Mouse (Mus musculus) CD4-positive, CD25-positive, alpha-beta regulatory T cell, adult 2 months (primary cell): ENCODE measurements around the gene Ahcyl1.

Experiments
- DNase-seq: peaks from one replicate; pipeline ENCODE4 v3.0.0-alpha.2; 2012; ENCODE audit warnings: low read depth, low spot score

Ahcyl1 gene

GRCm38 (mm10) chr3:107703675-107704370 lies 7.5 kb upstream of the Ahcyl1 start:
- DNase-seq = no peak

GRCm38 (mm10) chr3:107701767-107702394 lies 5.5 kb upstream of the Ahcyl1 start:
- DNase-seq = no peak

- DNase-seq = no peak
Observed at GRCm38 (mm10) chr3:107700625-107701024, 4.3 kb upstream of the Ahcyl1 start.

- no peak for DNase-seq
Observed at GRCm38 (mm10) chr3:107696910-107697309, 550 bp upstream of the Ahcyl1 start.

GRCm38 (mm10) chr3:107695219-107695947 lies 977 bp downstream of the Ahcyl1 start:
- DNase-seq = no peak

GRCm38 (mm10) chr3:107694256-107694900 lies 2.0 kb downstream of the Ahcyl1 start:
- no peak for DNase-seq

GRCm38 (mm10) chr3:107690366-107690765 lies 6.0 kb downstream of the Ahcyl1 start:
- DNase-seq = no peak

- DNase-seq = no peak
Observed at GRCm38 (mm10) chr3:107689245-107689644, 7.1 kb downstream of the Ahcyl1 start.

GRCm38 (mm10) chr3:107688236-107688635 lies 8.1 kb downstream of the Ahcyl1 start:
- DNase-seq = no peak

- no peak for DNase-seq
Observed at GRCm38 (mm10) chr3:107686276-107686977, 9.9 kb downstream of the Ahcyl1 start.

- no peak for DNase-seq
Observed at GRCm38 (mm10) chr3:107685652-107686051, 10.7 kb downstream of the Ahcyl1 start.

- DNase-seq = no peak
Observed at GRCm38 (mm10) chr3:107683587-107683986, 12.8 kb downstream of the Ahcyl1 start.

- DNase-seq = no peak
Observed at GRCm38 (mm10) chr3:107680790-107681576, 15.4 kb downstream of the Ahcyl1 start.

- no peak for DNase-seq
Observed at GRCm38 (mm10) chr3:107671509-107671908, 24.9 kb downstream of the Ahcyl1 start.

- no peak for DNase-seq
Observed at GRCm38 (mm10) chr3:107670500-107670899, 25.9 kb downstream of the Ahcyl1 start.

GRCm38 (mm10) chr3:107668786-107669185 lies 27.6 kb downstream of the Ahcyl1 start:
- DNase-seq = no peak

- DNase-seq = no peak
Observed at GRCm38 (mm10) chr3:107667426-107667825, 28.9 kb downstream of the Ahcyl1 start.

GRCm38 (mm10) chr3:107664641-107665040 lies 31.7 kb downstream of the Ahcyl1 start:
- DNase-seq = no peak

- DNase-seq = peak; percentile 4
Observed at GRCm38 (mm10) chr3:107659000-107659399, 37.4 kb downstream of the Ahcyl1 start.

GRCm38 (mm10) chr3:107656888-107657287 lies 39.5 kb downstream of the Ahcyl1 start:
- DNase-seq = no peak

GRCm38 (mm10) chr3:107656151-107656550 lies 40.2 kb downstream of the Ahcyl1 start:
- no peak for DNase-seq
